Mouse (Mus musculus): ENCODE results near the gene Acsl3.

Gene Acsl3

DNA sequence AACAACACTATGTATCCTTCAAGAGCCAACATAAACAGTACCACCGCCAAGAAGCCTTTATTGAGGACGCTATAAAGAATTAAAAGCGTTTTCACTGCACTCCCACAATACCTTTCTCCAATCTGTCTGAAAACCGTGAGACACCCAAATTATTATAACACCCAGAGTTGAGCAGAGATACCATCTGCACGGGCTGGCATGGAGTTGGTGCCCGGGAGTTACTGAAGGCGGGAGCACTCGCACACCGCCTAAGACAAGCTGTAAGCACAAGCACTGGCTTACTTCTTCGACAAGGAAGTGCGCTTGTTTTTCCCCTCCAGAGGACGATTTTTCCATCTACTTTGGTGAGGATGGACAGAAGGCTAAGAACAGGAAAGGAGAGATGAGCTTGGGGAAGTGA, 84.6 kb downstream of the Acsl3 start:
- no peak for DNase-seq (ENCODE audit: low spot score)

GRCm38 (mm10) chr1:78743318-78743717, 85.7 kb downstream of the Acsl3 start:
- no peak for DNase-seq (ENCODE audit: low spot score)

- DNase-seq (ENCODE audit: low spot score), result peak; percentile 20
Measured at GRCm38 (mm10) chr1:78745230-78745777, 87.7 kb downstream of the Acsl3 start.
